Mouse (Mus musculus): ENCODE measurements around the gene Igbp1. TPM values are rescaled to one million over a fixed set of nuclear protein-coding genes. Genes with fewer than 3 reads are reported as not detected.

Igbp1 gene
- polyA plus RNA-seq, 2 experiments: 20.3 to 26.3 TPM

DNA sequence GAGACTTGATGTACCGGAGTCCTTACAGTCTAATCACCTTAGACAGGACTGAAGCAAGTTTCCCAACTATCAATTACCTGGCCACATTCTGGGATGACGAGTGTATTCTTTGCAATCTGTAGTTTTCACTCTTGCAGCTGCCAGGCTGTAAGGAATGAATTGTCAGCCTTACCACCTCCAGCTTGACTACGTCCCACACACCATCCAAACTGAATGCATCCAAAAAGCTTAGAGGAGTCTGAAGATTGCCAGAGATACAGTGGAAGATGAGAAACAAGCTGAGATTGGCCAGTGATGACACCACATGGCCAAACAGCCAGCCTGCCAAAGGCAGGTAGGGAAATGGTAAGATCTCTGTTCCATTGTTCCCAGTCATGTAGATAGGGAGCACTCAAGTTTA lies 71.6 kb downstream of the Igbp1 start:
- DNase-seq (ENCODE audit: low read depth in 3 of 3, low spot score in 3 of 3): no peak
- Histone ChIP-seq H3K4me1 (replicated peaks; ENCODE audit: control insufficient read depth in 2 of 2, insufficient read depth in 2 of 2, low read length in 1 of 2) (no peaks in the 10 kb centered on the region), H3K36me3 (replicated peaks; ENCODE audit: control insufficient read depth, insufficient read depth, low read depth) (no peaks in the 10 kb centered on the region), H3K9me3 (ENCODE audit: control insufficient read depth, low read length) (no peaks in the 10 kb centered on the region), H3K4me2 (ENCODE audit: low read depth) (no peak overlapping the region), H3K27ac (no peak overlapping the region), H3K4me3 (ENCODE audit: insufficient read depth in 1 of 2, low read depth in 2 of 2, low read length in 2 of 2) (no peak overlapping the region), H3K27me3 (ENCODE audit: control insufficient read depth, insufficient read depth, low read length) (no peaks in the 10 kb centered on the region), H3K9ac (replicated peaks) (no peak overlapping the region)
- no peak for TF ChIP-seq CTCF (IDR thresholded peaks at IDR 0.05; ENCODE audit: low read depth)
- TF ChIP-seq EP300 (IDR thresholded peaks at IDR 0.05; ENCODE audit: low read depth): no peak
- no peak for ATAC-seq (ENCODE audit: insufficient read depth)
- 50% methylated on average over 3 of the region's 3 CpGs for whole genome bisulfite sequencing (ENCODE audit: insufficient replicate concordance)

Other genes with a start within 250 kb of the Igbp1 start
- not detected in 2 replicates for gene Otud6a, start 65.3 kb upstream of the Igbp1 start, polyA plus RNA-seq (2012; rRNA removed)
- not detected in 2 replicates for gene Otud6a, start 65.3 kb upstream of the Igbp1 start, polyA plus RNA-seq (2014; fragmentation: Nextera tagmentation; extraction: Ambion mirVana)
- 0.18 and 0.26 TPM in 2 replicates for gene Awat2, start 51.6 kb upstream of the Igbp1 start, polyA plus RNA-seq (2012; rRNA removed)
- gene Awat2, start 51.6 kb upstream of the Igbp1 start, polyA plus RNA-seq (2014; fragmentation: Nextera tagmentation; extraction: Ambion mirVana): 0.15 TPM in 2 replicates
- gene Dgat2l6, start 30.5 kb downstream of the Igbp1 start, polyA plus RNA-seq (2012; rRNA removed): not detected in 2 replicates
- not detected in 2 replicates for gene Dgat2l6, start 30.5 kb downstream of the Igbp1 start, polyA plus RNA-seq (2014; fragmentation: Nextera tagmentation; extraction: Ambion mirVana)
- 0.03 TPM in 1 of 2 replicates, not detected in the other for gene Awat1, start 78.0 kb downstream of the Igbp1 start, polyA plus RNA-seq (2012; rRNA removed)
- gene Awat1, start 78.0 kb downstream of the Igbp1 start, polyA plus RNA-seq (2014; fragmentation: Nextera tagmentation; extraction: Ambion mirVana): 0.09 TPM in 1 of 2 replicates, not detected in the other
- 0.18 and 0.24 TPM in 2 replicates for gene P2ry4, start 100.6 kb downstream of the Igbp1 start, polyA plus RNA-seq (2012; rRNA removed)
- 0.32 and 0.35 TPM in 2 replicates for gene P2ry4, start 100.6 kb downstream of the Igbp1 start, polyA plus RNA-seq (2014; fragmentation: Nextera tagmentation; extraction: Ambion mirVana)
- gene Arr3, start 111.2 kb downstream of the Igbp1 start, polyA plus RNA-seq (2012; rRNA removed): not detected in 2 replicates
- not detected in 2 replicates for gene Arr3, start 111.2 kb downstream of the Igbp1 start, polyA plus RNA-seq (2014; fragmentation: Nextera tagmentation; extraction: Ambion mirVana)
- gene Kif4, start 131.4 kb downstream of the Igbp1 start, polyA plus RNA-seq (2012; rRNA removed): 7.1 and 14.6 TPM in 2 replicates
- 23.5 and 24.7 TPM in 2 replicates for gene Kif4, start 131.4 kb downstream of the Igbp1 start, polyA plus RNA-seq (2014; fragmentation: Nextera tagmentation; extraction: Ambion mirVana)
- gene Pdzd11, start 132.3 kb downstream of the Igbp1 start, polyA plus RNA-seq (2012; rRNA removed): 19.3 and 27.1 TPM in 2 replicates
- 67.2 and 70.0 TPM in 2 replicates for gene Pdzd11, start 132.3 kb downstream of the Igbp1 start, polyA plus RNA-seq (2014; fragmentation: Nextera tagmentation; extraction: Ambion mirVana)
- gene Gdpd2, start 235.6 kb downstream of the Igbp1 start, polyA plus RNA-seq (2012; rRNA removed): 0.17 and 0.27 TPM in 2 replicates
- gene Gdpd2, start 235.6 kb downstream of the Igbp1 start, polyA plus RNA-seq (2014; fragmentation: Nextera tagmentation; extraction: Ambion mirVana): 0.04 and 0.20 TPM in 2 replicates